Mouse (Mus musculus): ENCODE measurements at regions not wholly inside any gene's neighbourhood (a gene's known extent, or its start where the extent isn't known, plus 50 kb on each side); places are given as distances from the start of the nearest gene placed in this dataset.

DNA sequence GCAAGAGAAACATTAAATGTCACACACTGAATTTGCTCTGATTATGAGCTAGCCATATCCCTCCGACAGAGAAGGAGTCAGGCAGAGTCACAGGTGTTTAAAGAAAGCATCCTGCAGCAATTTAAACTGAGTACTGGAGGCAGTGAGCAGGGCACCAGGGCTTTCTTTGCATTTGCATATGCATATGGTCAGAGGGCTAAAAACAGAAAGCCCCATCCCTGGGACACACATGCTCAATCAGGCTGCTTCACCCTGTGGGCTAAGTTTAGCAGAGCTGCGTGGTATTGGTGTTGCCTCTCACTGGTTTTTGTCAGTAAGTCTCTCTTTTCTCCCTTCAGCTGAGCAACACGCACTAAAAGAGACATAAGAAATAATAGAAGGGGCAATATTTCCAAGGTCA lies 289.9 kb upstream of the Rps6ka3 start:
- no peak for DNase-seq (ENCODE audit: low spot score)

- no peak for DNase-seq (ENCODE audit: low spot score)
Observed at GRCm38 (mm10) chrX:158921424-158921823, 288.7 kb upstream of the Rps6ka3 start.

DNA sequence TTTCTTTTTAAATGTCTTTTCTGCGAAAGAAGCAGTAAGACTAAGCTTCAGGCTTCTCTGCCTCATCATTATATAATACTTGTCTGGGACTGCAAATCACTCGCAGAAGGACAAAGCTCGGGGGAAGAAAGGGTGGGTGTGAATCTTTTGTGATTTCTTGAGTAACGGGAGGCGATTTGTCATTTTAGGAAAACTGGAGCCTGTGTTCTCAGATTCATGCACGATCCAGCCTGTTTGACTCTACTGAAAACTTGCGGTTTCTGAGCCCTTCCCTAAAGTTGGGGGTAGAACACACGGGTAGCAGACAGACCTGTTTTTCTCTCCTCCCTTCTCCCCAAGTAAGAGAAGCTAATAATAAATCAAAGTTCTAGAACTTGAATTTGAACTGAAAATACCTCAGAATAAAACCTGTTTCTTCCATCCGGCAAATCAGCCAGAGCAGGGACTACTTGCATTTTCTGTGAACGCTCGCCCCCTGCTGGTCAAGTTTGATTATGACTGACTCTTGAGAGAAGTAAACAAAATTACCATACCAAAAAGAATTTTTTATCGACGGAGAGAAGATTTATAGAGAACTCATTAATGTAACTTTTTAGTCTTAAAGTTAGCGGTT lies 288.2 kb upstream of the Rps6ka3 start:
- peak; percentile 41 for DNase-seq (ENCODE audit: low spot score)

- no peak for DNase-seq (ENCODE audit: low spot score)
Observed at GRCm38 (mm10) chrX:158923081-158923561, 287.0 kb upstream of the Rps6ka3 start.

DNA sequence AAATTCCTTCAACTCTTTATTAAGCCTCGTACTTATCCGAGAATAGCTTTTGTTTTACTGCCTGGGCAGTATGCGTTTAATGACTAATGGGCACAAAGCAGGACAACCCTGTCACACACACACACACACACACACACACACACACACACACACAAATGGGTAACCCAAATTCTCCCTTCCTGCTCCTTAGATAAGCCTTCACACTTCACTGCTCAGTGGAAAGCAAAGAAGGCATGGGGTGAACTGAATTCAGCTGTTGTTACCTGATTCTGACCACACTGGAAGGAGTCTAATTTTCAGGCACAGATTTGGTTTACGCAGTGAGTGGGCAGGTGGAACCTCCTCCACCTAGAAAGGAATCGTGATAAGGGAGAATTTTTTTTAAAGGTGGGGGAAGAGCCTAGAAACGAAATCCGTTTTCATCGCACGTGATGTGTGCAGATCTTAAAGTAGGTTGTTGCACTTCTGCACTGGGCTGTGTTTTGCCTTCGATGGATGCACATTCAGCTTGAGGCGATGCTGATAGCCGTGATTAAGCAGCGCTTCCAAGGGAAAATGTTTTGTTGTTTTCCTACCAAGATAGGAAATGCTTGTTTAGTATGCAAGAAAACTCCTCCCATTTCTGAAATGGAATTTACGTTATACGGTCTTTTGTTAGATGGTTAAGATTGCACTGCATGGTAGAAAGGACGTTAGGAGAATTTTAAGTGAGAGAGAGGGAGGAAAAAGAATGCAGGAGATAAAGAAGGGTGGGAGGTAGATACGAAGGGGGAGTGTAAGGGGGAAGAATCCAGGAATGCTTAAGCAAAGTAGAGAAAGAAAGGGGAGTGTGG lies 286.2 kb upstream of the Rps6ka3 start:
- no peak for DNase-seq (ENCODE audit: low spot score)

DNA sequence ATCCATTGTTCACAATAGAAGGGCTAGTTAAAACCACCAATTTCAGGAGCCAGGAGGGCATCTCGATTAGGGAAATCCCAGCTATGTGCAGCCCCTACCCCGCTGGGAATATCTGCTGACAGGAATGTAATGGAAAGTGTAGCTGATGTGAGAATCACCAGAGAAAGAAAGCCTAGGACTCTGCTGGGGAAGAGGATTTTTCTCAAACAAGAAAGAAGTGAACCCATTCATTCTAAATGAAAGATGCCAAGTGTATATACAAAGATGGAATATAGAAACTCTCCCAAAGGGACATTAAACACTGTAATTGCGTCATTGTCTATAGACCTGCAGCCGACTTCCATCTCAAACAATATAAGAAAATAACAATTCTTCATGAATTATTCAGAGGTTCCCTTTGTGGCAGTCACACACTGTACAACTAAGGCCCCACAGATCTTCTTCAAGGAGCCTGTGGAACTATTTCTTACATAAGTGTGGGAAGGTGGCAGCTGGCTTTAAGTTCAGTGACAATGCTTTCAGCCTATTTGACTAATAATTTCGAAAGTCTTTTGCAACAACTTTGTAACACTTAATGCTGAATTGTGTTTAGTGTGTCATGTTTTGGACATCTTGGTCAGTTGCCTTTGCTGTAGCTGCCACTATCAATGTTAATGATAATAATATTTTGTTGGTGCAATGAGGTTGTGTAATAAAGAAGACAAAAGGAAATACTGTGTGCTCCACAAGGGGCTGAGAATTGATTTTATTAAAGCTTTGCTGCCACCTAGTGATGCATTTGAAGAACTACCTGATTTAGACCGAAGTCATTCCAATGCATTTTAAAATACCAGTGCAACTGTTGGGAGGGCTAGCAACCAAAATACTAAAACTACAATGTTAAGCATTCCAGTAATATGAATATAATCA lies 285.4 kb upstream of the Rps6ka3 start:
- DNase-seq (ENCODE audit: low spot score): peak; percentile 4

GRCm38 (mm10) chrX:158931864-158932263 lies 278.2 kb upstream of the Rps6ka3 start:
- DNase-seq (ENCODE audit: low spot score): no peak

DNA sequence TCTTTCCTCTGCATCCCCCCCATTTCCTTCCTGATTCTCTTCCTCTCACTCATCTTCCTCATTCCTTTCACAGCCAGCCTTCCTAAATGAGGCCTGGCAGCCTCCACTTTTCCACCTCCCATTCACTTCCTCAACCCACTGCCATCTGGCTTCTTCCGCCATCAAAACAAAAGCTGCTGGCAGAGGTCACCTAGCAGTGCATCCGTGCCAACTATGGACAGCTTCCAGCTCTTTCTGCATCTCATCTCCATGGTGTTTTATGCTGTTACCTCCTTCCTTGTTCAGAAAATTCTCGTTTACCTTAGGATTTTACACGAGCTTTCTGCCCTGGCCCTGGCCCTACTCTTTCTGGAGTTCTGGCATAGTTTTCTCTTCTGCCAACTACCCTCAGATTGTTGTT lies 262.9 kb upstream of the Rps6ka3 start:
- no peak for DNase-seq (ENCODE audit: low spot score)

GRCm38 (mm10) chrX:158971726-158972125 lies 238.4 kb upstream of the Rps6ka3 start:
- no peak for DNase-seq (ENCODE audit: low spot score)

GRCm38 (mm10) chrX:158976648-158977047 lies 233.5 kb upstream of the Rps6ka3 start:
- DNase-seq (ENCODE audit: low spot score): no peak

- DNase-seq (ENCODE audit: low spot score): no peak
Observed at GRCm38 (mm10) chrX:158984721-158985120, 225.4 kb upstream of the Rps6ka3 start.

DNA sequence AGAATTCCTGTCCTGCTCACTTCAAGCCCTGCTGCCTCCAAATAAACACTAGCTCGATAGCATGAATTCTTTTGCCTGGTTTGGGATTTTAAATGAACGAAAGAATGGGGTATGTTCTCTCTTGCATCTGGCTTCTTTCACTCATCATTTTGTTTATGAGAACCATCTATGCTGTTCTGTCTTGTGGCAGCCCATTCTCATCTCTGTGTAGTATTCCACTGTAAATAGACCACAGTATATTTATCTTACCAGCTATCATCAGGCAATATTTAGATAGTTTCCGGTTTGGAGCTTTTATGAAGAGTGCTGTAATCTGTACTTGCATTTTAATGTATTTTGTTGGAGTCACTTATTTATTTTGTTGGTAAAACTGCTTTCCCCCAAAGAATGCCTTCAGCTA lies 222.4 kb upstream of the Rps6ka3 start:
- DNase-seq (ENCODE audit: low spot score): no peak

- no peak for DNase-seq (ENCODE audit: low spot score)
Observed at GRCm38 (mm10) chrX:159018955-159019354, 191.2 kb upstream of the Rps6ka3 start.

GRCm38 (mm10) chrX:159026311-159026710 lies 183.8 kb upstream of the Rps6ka3 start:
- DNase-seq (ENCODE audit: low spot score): no peak

GRCm38 (mm10) chrX:159031927-159032326 lies 178.2 kb upstream of the Rps6ka3 start:
- DNase-seq (ENCODE audit: low spot score): no peak

- peak; percentile 68 for DNase-seq (ENCODE audit: low spot score)
Observed at GRCm38 (mm10) chrX:159043432-159043831, 166.7 kb upstream of the Rps6ka3 start.

DNA sequence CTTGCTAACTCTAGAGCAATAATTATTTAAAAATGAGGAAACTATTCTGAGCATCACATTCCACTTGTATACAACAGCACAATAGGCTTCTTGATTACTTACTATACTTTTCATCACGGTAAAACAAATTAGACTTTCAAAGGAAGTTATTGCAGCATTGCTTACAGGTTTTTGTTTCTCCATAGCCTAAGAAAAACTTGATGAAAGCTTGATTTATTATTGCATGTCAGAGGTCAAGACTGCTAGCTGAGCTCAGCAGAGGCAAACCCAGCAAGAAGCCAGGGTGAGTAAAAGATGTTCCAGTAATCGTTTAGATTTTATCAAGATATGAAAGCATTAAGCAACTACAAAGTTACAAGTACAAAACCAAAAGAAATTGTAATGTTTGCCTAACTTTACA lies 162.2 kb upstream of the Rps6ka3 start:
- DNase-seq (ENCODE audit: low spot score): no peak

DNA sequence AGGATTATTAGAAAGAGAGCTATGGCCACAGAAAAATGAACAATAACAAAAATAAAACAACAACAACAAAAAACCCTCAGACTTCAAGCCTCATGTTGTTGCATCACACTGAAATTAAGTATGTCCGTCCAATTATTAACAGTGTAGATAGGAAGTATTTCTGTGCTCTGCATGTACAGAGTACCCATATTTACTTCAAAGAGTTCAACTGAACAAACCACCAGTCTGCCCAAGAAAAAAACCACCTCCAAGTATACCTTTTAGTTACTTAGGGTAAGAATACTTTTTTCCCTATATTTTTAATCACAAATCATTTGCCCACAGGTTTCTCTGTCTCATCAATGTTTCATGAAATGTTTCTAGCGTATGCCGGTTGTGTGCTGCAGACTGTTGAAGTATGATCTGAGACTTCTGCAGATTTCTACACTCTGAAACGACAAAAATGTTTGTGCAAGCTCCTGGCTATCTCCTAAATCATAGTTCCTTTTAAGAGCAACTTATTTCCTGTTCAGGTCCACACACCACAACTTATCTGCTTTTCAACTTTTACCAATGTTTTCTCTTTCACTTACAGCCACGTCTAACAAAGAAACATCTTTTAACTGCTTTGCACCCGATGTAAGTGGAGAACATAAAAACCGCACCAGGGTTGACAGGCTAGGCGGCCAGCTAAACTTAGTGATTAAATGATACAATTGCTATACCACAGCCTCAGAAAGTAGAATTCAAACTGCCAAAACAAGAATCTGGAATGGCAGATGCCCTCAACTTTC lies 154.2 kb upstream of the Rps6ka3 start:
- DNase-seq (ENCODE audit: low spot score): no peak

DNA sequence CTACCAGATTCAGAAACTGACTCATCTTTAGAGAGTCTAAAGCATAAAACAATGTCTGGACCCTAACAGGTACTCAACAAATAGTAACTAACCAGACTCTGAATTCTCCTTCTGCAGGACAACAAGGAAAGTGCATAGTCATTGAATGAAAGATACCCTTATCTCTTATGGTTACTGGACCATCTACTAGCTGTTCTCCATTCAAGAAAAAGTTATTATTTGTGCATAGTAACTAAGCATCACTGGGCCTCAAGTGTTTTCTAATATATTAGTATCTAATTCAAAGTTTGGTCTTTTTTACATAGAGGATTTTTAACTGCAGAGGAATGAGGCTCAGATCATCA lies 153.7 kb upstream of the Rps6ka3 start:
- DNase-seq (ENCODE audit: low spot score): no peak

- no peak for DNase-seq (ENCODE audit: low spot score)
Observed at GRCm38 (mm10) chrX:159058931-159059330, 151.2 kb upstream of the Rps6ka3 start.

DNA sequence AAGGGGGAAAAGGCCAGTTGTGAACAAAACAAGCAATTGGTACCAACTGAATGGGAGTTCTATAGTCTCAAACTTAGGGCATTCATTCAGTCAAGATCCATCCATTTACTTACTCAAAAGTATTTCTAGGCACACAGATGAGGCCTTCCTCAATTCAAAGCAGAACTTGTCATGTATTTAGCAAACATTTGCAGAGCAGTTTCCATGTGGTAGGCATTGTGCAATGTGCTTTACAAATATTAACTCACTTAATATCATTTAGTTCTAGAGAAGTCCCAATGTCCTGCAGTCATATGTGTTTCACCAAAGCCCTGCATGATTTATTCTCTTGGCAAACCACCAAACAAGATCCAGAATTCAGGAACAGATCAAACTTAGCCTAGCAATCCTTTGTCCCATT lies 148.8 kb upstream of the Rps6ka3 start:
- no peak for DNase-seq (ENCODE audit: low spot score)

- no peak for DNase-seq (ENCODE audit: low spot score)
Observed at GRCm38 (mm10) chrX:159066212-159066611, 143.9 kb upstream of the Rps6ka3 start.
